9 mouse cellular contexts compared by ENCODE assay signal in the genomic region with DNA sequence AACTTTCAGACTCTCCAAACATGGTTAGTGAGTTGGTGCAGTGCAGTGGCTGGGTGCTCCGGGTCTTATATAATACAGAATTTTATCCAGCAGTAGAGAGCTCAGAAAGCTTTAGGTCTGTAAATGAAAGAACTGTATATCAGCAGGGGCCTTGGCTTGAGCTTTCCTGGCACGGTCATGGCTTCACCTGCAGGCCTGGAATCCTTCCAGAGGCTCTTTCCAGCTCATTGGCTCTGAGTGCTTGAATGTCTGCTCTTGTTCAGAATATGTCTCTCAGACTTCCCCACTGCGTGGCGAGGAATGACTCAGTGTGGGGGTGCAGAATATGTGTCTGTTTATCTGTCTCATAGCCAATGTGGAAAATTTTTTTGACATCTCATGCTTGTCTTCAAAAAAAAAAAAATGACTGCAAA. TPM values are rescaled to one million over a fixed set of nuclear protein-coding genes. Genes with fewer than 3 reads are reported as not detected.
A peak's percentile ranks its signal among the peaks of the same experiment; 100 is the strongest.
DNase-seq lines count a peak whose midpoint lies in the region; ATAC-seq and TF ChIP-seq lines count a peak whose summit lies in the region.
"Had no signal": no experiment of that assay in that cellular context is flagged by ENCODE, and none has a peak within 500 bp of the region (broad histone marks: within the 10 kb centered on the region; RNA-seq: fewer than 3 reads in every experiment).

No protein-coding gene starts in this region.

- H3K36me3 ChIP-seq in heart, embryonic 12.5 days = no peaks in the 10 kb centered on the region
- H3K36me3 ChIP-seq in forebrain, embryonic 15.5 days = no peaks in the 10 kb centered on the region
- H3K36me3 ChIP-seq in kidney, embryonic 15.5 days = no peaks in the 10 kb centered on the region
- H3K36me3 ChIP-seq in stomach, postnatal 0 days (ENCODE audit: control insufficient read depth, insufficient read depth, low read length) = no peaks in the 10 kb centered on the region

- no peak overlapping the region for H3K27ac ChIP-seq in heart, embryonic 12.5 days (ENCODE audit: poor library complexity, severe bottlenecking)
- no peak overlapping the region for H3K27ac ChIP-seq in forebrain, embryonic 15.5 days (replicated peaks)
- no peak overlapping the region for H3K27ac ChIP-seq in kidney, embryonic 15.5 days
- no peak overlapping the region for H3K27ac ChIP-seq in stomach, postnatal 0 days (replicated peaks)
- H3K27ac ChIP-seq: heart, adult 2 months had no signal

- H3K9ac ChIP-seq in heart, embryonic 12.5 days = no peak overlapping the region
- no peak overlapping the region for H3K9ac ChIP-seq in forebrain, embryonic 15.5 days (replicated peaks)
- no peak overlapping the region for H3K9ac ChIP-seq in kidney, embryonic 15.5 days
- no peak overlapping the region for H3K9ac ChIP-seq in stomach, postnatal 0 days (ENCODE audit: low read length)

- intact Hi-C loops in left cerebral cortex, postnatal 4 days (cut with DNase I) = no loop called here

- H3K27me3 ChIP-seq in heart, embryonic 12.5 days (replicated peaks) = no peaks in the 10 kb centered on the region
- H3K27me3 ChIP-seq in forebrain, embryonic 15.5 days = no peaks in the 10 kb centered on the region
- no peaks in the 10 kb centered on the region for H3K27me3 ChIP-seq in kidney, embryonic 15.5 days
- H3K27me3 ChIP-seq in stomach, postnatal 0 days (ENCODE audit: control insufficient read depth, insufficient read depth, low read length) = no peaks in the 10 kb centered on the region

- no peak overlapping the region for H3K4me3 ChIP-seq in heart, embryonic 12.5 days
- no peak overlapping the region for H3K4me3 ChIP-seq in forebrain, embryonic 15.5 days
- no peak overlapping the region for H3K4me3 ChIP-seq in kidney, embryonic 15.5 days (replicated peaks)
- no peak overlapping the region for H3K4me3 ChIP-seq in stomach, postnatal 0 days (ENCODE audit: low read depth, low read length)
- H3K4me3 ChIP-seq: heart, adult 2 months had no signal

- DNase-seq in heart, adult 18-20 months = peak; percentile 39 to 48
- DNase-seq in adrenal gland, postnatal 14 days = peak; percentile 27
- peak; percentile 90 for DNase-seq in left cerebral cortex, postnatal 4 days
- DNase-seq in stomach, postnatal 0 days (ENCODE audit: low spot score) = peak; percentile 48
- DNase-seq in urinary bladder, adult 18-20 months (ENCODE audit: low spot score in 2 of 2) = no peak

- H3K4me2 ChIP-seq in heart, embryonic 12.5 days = no peak overlapping the region
- no peak overlapping the region for H3K4me2 ChIP-seq in forebrain, embryonic 15.5 days (replicated peaks)
- H3K4me2 ChIP-seq in kidney, embryonic 15.5 days = no peak overlapping the region
- no peak overlapping the region for H3K4me2 ChIP-seq in stomach, postnatal 0 days (replicated peaks; ENCODE audit: low read depth)

- ATAC-seq in heart, embryonic 12.5 days (ENCODE audit: insufficient number of reproducible peaks, low FRiP score) = no peak
- ATAC-seq in forebrain, embryonic 15.5 days (replicated peaks) = peak; percentile 82
- 0 out of 2 replicates have a peak, but pooled peaks have one; percentile 29 for ATAC-seq in kidney, embryonic 15.5 days (replicated peaks; ENCODE audit: low FRiP score)
- ATAC-seq in stomach, postnatal 0 days (ENCODE audit: low FRiP score, low TSS enrichment) = 0 out of 2 replicates have a peak, but pooled peaks have one; percentile 29

- WGBS in heart, embryonic 12.5 days = 40% methylated on average over 4 of the region's 4 CpGs
- WGBS in forebrain, embryonic 15.5 days = 27% methylated on average over 4 of the region's 4 CpGs
- 44% methylated on average over 4 of the region's 4 CpGs for WGBS in kidney, embryonic 15.5 days
- 23% methylated on average over 4 of the region's 4 CpGs for WGBS in stomach, postnatal 0 days

- no peak for TF ChIP-seq CTCF in stomach, postnatal 0 days (IDR thresholded peaks at IDR 0.05; ENCODE audit: low read depth)

- H3K4me1 ChIP-seq in heart, embryonic 12.5 days (replicated peaks) = peaks cover 3% of the 10 kb centered on the region; the same call in 1 of the 2 replicates
- peaks cover 20% of the 10 kb centered on the region for H3K4me1 ChIP-seq in forebrain, embryonic 15.5 days
- H3K4me1 ChIP-seq in kidney, embryonic 15.5 days = 0 out of 2 replicates have a peak, but pooled peaks cover 2% of the 10 kb centered on the region
- no peaks in the 10 kb centered on the region for H3K4me1 ChIP-seq in stomach, postnatal 0 days (replicated peaks; ENCODE audit: control insufficient read depth, insufficient read depth)

- no peak for TF ChIP-seq EP300 in stomach, postnatal 0 days (optimal IDR thresholded peaks at IDR 0.05)

- H3K9me3 ChIP-seq in heart, embryonic 12.5 days (replicated peaks) = no peaks in the 10 kb centered on the region
- H3K9me3 ChIP-seq in forebrain, embryonic 15.5 days = no peaks in the 10 kb centered on the region
- no peaks in the 10 kb centered on the region for H3K9me3 ChIP-seq in kidney, embryonic 15.5 days (replicated peaks)
- no peaks in the 10 kb centered on the region for H3K9me3 ChIP-seq in stomach, postnatal 0 days (ENCODE audit: control insufficient read depth, low read length)

RNA-seq across cellular contexts. Expression of gene Sec16b, which starts 11.6 kb away (rescaled TPM):
- under 1 TPM; 0.45 to 0.62 TPM for total RNA-seq in heart, adult 18-20 months (2021)
- polyA plus RNA-seq in heart, embryonic 12.5 days (2016; fragmentation: Nextera tagmentation; extraction: Ambion mirVana) = 1.0 and 1.2 TPM in 2 replicates
- 1.4 and 4.7 TPM in 2 replicates for total RNA-seq in adrenal gland, postnatal 14 days (2021)
- polyA plus RNA-seq in forebrain, embryonic 15.5 days (2015; fragmentation: Nextera tagmentation; extraction: Ambion mirVana) = 0.34 and 0.38 TPM in 2 replicates
- polyA plus RNA-seq in kidney, embryonic 15.5 days (2015; fragmentation: Nextera tagmentation; extraction: Ambion mirVana) = 2.2 and 2.6 TPM in 2 replicates
- total RNA-seq in left cerebral cortex, postnatal 4 days (2021) = under 1 TPM; 0.36 to 0.42 TPM
- polyA plus RNA-seq in stomach, postnatal 0 days (2015; fragmentation: Nextera tagmentation; extraction: Ambion mirVana) = 5.5 and 6.2 TPM in 2 replicates

RNA-seq across cellular contexts. Expression of gene Cryzl2, which starts 59.7 kb away (rescaled TPM):
- total RNA-seq in heart, adult 18-20 months (2021) = 10 to 100 TPM; 11.7 to 13.9 TPM
- 28.4 and 29.7 TPM in 2 replicates for polyA plus RNA-seq in heart, embryonic 12.5 days (2016; fragmentation: Nextera tagmentation; extraction: Ambion mirVana)
- 30.0 and 36.9 TPM in 2 replicates for total RNA-seq in adrenal gland, postnatal 14 days (2021)
- 5.2 and 6.4 TPM in 2 replicates for polyA plus RNA-seq in forebrain, embryonic 15.5 days (2015; fragmentation: Nextera tagmentation; extraction: Ambion mirVana)
- 17.4 and 19.8 TPM in 2 replicates for polyA plus RNA-seq in kidney, embryonic 15.5 days (2015; fragmentation: Nextera tagmentation; extraction: Ambion mirVana)
- 1 to 10 TPM; 2.2 to 3.7 TPM for total RNA-seq in left cerebral cortex, postnatal 4 days (2021)
- polyA plus RNA-seq in stomach, postnatal 0 days (2015; fragmentation: Nextera tagmentation; extraction: Ambion mirVana) = 14.8 and 16.4 TPM in 2 replicates

Comparison
In these comparisons a context has a peak if more than half of its experiments do, and no peak if none do; other contexts are left out.
1. DNase-seq: peak in heart, adult 18-20 months (2 of 2), adrenal gland, postnatal 14 days (single experiment), left cerebral cortex, postnatal 4 days (single experiment) and stomach, postnatal 0 days (single experiment); none in urinary bladder, adult 18-20 months (0 of 2).